Mouse (Mus musculus): ENCODE data around the gene Tmem135. TPM values are rescaled to one million over a fixed set of nuclear protein-coding genes. Genes with fewer than 3 reads are reported as not detected.

Gene Tmem135
- polyA plus RNA-seq, 1 experiment from 2014 or later: 21.0 TPM

- H3K4me2 ChIP-seq (replicated peaks; ENCODE audit: low read depth): no peak overlapping the region
- H3K9ac ChIP-seq (ENCODE audit: low read length): no peak overlapping the region
- H3K4me1 ChIP-seq (replicated peaks; ENCODE audit: control insufficient read depth, insufficient read depth): 0 out of 2 replicates have a peak, but pooled peaks cover 4% of the 10 kb centered on the region
- no peak overlapping the region for H3K27ac ChIP-seq (replicated peaks)
- H3K9me3 ChIP-seq (ENCODE audit: control insufficient read depth, low read length): no peaks in the 10 kb centered on the region
- TF ChIP-seq CTCF (IDR thresholded peaks at IDR 0.05; ENCODE audit: low read depth) (no peak), EP300 (optimal IDR thresholded peaks at IDR 0.05) (no peak)
- H3K36me3 ChIP-seq (ENCODE audit: control insufficient read depth, insufficient read depth, low read length): no peaks in the 10 kb centered on the region
- ATAC-seq (ENCODE audit: low FRiP score, low TSS enrichment): peak; percentile 59; the same call in 1 of the 2 replicates
- 31% methylated on average over 4 of the region's 4 CpGs for WGBS
- no peak for DNase-seq (ENCODE audit: low spot score)
- H3K27me3 ChIP-seq (ENCODE audit: control insufficient read depth, insufficient read depth, low read length): no peaks in the 10 kb centered on the region
- no peak overlapping the region for H3K4me3 ChIP-seq (ENCODE audit: low read depth, low read length)
Observed at GRCm38 (mm10) chr7:89235974-89236507, 168.0 kb downstream of the Tmem135 start.

GRCm38 (mm10) chr7:89232499-89233145 lies 171.4 kb downstream of the Tmem135 start:
- Histone ChIP-seq H3K4me2 (replicated peaks; ENCODE audit: low read depth) (no peak overlapping the region), H3K27me3 (ENCODE audit: control insufficient read depth, insufficient read depth, low read length) (no peaks in the 10 kb centered on the region), H3K4me1 (replicated peaks; ENCODE audit: control insufficient read depth, insufficient read depth) (no peaks in the 10 kb centered on the region), H3K9me3 (ENCODE audit: control insufficient read depth, low read length) (no peaks in the 10 kb centered on the region), H3K4me3 (ENCODE audit: low read depth, low read length) (no peak overlapping the region), H3K27ac (replicated peaks) (no peak overlapping the region), H3K9ac (ENCODE audit: low read length) (no peak overlapping the region), H3K36me3 (ENCODE audit: control insufficient read depth, insufficient read depth, low read length) (no peaks in the 10 kb centered on the region)
- ATAC-seq (ENCODE audit: low FRiP score, low TSS enrichment) (no peak), DNase-seq (ENCODE audit: low spot score) (no peak)
- TF ChIP-seq EP300 (optimal IDR thresholded peaks at IDR 0.05) (no peak), CTCF (IDR thresholded peaks at IDR 0.05; ENCODE audit: low read depth) (no peak)
- 97% methylated on average over 3 of the region's 3 CpGs for WGBS

GRCm38 (mm10) chr7:89231200-89231790 lies 172.7 kb downstream of the Tmem135 start:
- H3K4me3 ChIP-seq (ENCODE audit: low read depth, low read length): no peak overlapping the region
- no peak for ATAC-seq (ENCODE audit: low FRiP score, low TSS enrichment)
- H3K9ac ChIP-seq (ENCODE audit: low read length): no peak overlapping the region
- H3K36me3 ChIP-seq (ENCODE audit: control insufficient read depth, insufficient read depth, low read length): no peaks in the 10 kb centered on the region
- H3K4me1 ChIP-seq (replicated peaks; ENCODE audit: control insufficient read depth, insufficient read depth): no peaks in the 10 kb centered on the region
- H3K27me3 ChIP-seq (ENCODE audit: control insufficient read depth, insufficient read depth, low read length): no peaks in the 10 kb centered on the region
- H3K9me3 ChIP-seq (ENCODE audit: control insufficient read depth, low read length): no peaks in the 10 kb centered on the region
- 87% methylated on average over 3 of the region's 3 CpGs for WGBS
- H3K4me2 ChIP-seq (replicated peaks; ENCODE audit: low read depth): no peak overlapping the region
- DNase-seq (ENCODE audit: low spot score): no peak
- TF ChIP-seq CTCF (IDR thresholded peaks at IDR 0.05; ENCODE audit: low read depth): no peak
- no peak for TF ChIP-seq EP300 (optimal IDR thresholded peaks at IDR 0.05)
- H3K27ac ChIP-seq (replicated peaks): no peak overlapping the region

GRCm38 (mm10) chr7:89222609-89223008 lies 181.4 kb downstream of the Tmem135 start:
- no peaks in the 10 kb centered on the region for H3K4me1 ChIP-seq (replicated peaks; ENCODE audit: control insufficient read depth, insufficient read depth)
- H3K9me3 ChIP-seq (ENCODE audit: control insufficient read depth, low read length): no peaks in the 10 kb centered on the region
- no peak overlapping the region for H3K4me3 ChIP-seq (ENCODE audit: low read depth, low read length)
- H3K9ac ChIP-seq (ENCODE audit: low read length): no peak overlapping the region
- WGBS: 68% methylated on average over 1 of the region's 1 CpGs
- DNase-seq (ENCODE audit: low spot score) (no peak), ATAC-seq (ENCODE audit: low FRiP score, low TSS enrichment) (no peak)
- TF ChIP-seq EP300 (optimal IDR thresholded peaks at IDR 0.05): no peak
- no peak for TF ChIP-seq CTCF (IDR thresholded peaks at IDR 0.05; ENCODE audit: low read depth)
- no peaks in the 10 kb centered on the region for H3K27me3 ChIP-seq (ENCODE audit: control insufficient read depth, insufficient read depth, low read length)
- no peaks in the 10 kb centered on the region for H3K36me3 ChIP-seq (ENCODE audit: control insufficient read depth, insufficient read depth, low read length)
- no peak overlapping the region for H3K27ac ChIP-seq (replicated peaks)
- H3K4me2 ChIP-seq (replicated peaks; ENCODE audit: low read depth): no peak overlapping the region

- H3K4me3 ChIP-seq (ENCODE audit: low read depth, low read length): no peak overlapping the region
- no peaks in the 10 kb centered on the region for H3K4me1 ChIP-seq (replicated peaks; ENCODE audit: control insufficient read depth, insufficient read depth)
- no peaks in the 10 kb centered on the region for H3K9me3 ChIP-seq (ENCODE audit: control insufficient read depth, low read length)
- no peak overlapping the region for H3K9ac ChIP-seq (ENCODE audit: low read length)
- H3K36me3 ChIP-seq (ENCODE audit: control insufficient read depth, insufficient read depth, low read length): no peaks in the 10 kb centered on the region
- WGBS: 14% methylated on average over 1 of the region's 1 CpGs
- no peaks in the 10 kb centered on the region for H3K27me3 ChIP-seq (ENCODE audit: control insufficient read depth, insufficient read depth, low read length)
- no peak overlapping the region for H3K27ac ChIP-seq (replicated peaks)
- DNase-seq (ENCODE audit: low spot score): no peak
- no peak for ATAC-seq (ENCODE audit: low FRiP score, low TSS enrichment)
- 0 out of 2 replicates have a peak, but pooled peaks have one; percentile 7 for TF ChIP-seq CTCF (IDR thresholded peaks at IDR 0.05; ENCODE audit: low read depth)
- no peak for TF ChIP-seq EP300 (optimal IDR thresholded peaks at IDR 0.05)
- H3K4me2 ChIP-seq (replicated peaks; ENCODE audit: low read depth): no peak overlapping the region
Observed at GRCm38 (mm10) chr7:89216628-89217027, 187.4 kb downstream of the Tmem135 start.

GRCm38 (mm10) chr7:89216118-89216517 lies 187.9 kb downstream of the Tmem135 start:
- Histone ChIP-seq H3K4me2 (replicated peaks; ENCODE audit: low read depth) (no peak overlapping the region), H3K9me3 (ENCODE audit: control insufficient read depth, low read length) (no peaks in the 10 kb centered on the region), H3K4me3 (ENCODE audit: low read depth, low read length) (no peak overlapping the region), H3K36me3 (ENCODE audit: control insufficient read depth, insufficient read depth, low read length) (no peaks in the 10 kb centered on the region), H3K27me3 (ENCODE audit: control insufficient read depth, insufficient read depth, low read length) (no peaks in the 10 kb centered on the region), H3K9ac (ENCODE audit: low read length) (no peak overlapping the region), H3K4me1 (replicated peaks; ENCODE audit: control insufficient read depth, insufficient read depth) (no peaks in the 10 kb centered on the region), H3K27ac (replicated peaks) (no peak overlapping the region; the same call in 1 of the 2 replicates)
- ATAC-seq (ENCODE audit: low FRiP score, low TSS enrichment) (no peak), DNase-seq (ENCODE audit: low spot score) (no peak)
- TF ChIP-seq EP300 (optimal IDR thresholded peaks at IDR 0.05) (no peak), CTCF (IDR thresholded peaks at IDR 0.05; ENCODE audit: low read depth) (no peak)
- 32% methylated on average over 2 of the region's 2 CpGs for WGBS

Data from stomach, postnatal 0 days (tissue).